Mouse (Mus musculus): ENCODE data around the gene Klhl31.

The Klhl31 gene

DNA sequence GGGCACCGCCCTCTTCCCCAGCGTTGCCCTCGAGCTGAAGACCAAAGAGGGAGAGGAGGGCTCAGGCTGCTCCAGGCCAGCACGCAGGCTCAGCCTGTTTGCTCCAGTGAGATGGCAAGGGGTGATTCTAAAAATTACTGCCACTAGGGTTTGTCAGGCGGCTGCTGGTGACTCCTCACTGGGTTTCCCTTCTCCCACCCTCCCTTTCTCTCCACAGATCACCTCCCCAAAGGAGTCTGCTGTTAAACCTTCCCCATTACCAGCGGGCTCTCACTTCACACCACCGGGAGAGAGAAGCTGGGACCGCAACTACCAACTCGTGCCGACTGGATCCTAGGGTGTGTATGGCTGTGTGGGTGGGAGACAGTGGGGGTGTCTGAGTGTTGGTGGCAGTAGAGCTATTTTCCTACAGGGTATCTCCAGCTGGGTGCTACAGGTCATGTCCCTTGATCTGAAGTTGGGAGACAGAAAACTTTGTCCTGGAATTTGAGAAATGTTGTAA is at the start of gene Klhl31:
Gene Klhl31 (plus strand): TSS at position 51 of the 502 bp plus-strand sequence.
- in situ Hi-C loops (cut with MboI; ENCODE audit: unreplicated experiment in 2 of 2): no loop called here

DNA sequence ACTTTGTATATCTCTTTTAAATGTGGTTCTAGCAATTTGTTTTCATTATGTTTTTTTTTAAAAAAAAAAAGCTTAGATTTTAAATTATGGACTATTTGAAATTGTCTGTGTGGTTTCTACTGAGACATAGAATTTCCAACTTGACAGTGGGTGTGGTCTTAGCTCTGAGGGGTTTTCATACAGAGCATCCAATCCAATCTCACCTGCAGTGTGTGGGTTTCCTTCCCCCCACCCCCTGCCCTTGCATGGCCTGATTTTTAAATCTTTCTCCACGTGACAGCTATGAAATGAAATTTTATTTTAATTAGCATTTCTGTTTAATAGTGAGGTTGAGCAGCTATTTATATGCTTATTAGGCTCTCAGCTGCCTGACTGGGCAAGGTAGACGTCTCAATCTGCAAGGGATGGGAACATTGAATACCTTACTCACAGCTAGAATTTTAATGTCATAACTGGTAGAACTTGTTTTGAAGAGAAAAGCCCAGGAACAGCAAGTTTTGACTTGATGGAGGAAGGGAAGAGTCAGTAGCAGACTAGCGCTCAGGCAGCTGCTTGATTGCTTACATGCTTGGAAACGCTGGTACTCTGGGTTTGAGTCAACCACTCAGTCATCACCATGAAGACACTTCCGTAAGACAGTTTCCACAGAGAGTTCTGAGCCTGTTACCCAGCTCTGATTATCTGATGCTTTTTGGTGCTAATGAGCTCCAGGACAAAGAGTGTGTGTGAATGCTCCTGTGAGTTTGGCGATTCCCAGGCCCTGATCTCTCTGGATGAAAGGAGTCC is 49.3 kb upstream of the Klhl31 start:
- in situ Hi-C loops (cut with MboI; ENCODE audit: unreplicated experiment in 2 of 2): no loop called here

GRCm38 (mm10) chr9:77587616-77588015 is 48.7 kb upstream of the Klhl31 start:
- in situ Hi-C loops (cut with MboI; ENCODE audit: unreplicated experiment in 2 of 2): no loop called here

DNA sequence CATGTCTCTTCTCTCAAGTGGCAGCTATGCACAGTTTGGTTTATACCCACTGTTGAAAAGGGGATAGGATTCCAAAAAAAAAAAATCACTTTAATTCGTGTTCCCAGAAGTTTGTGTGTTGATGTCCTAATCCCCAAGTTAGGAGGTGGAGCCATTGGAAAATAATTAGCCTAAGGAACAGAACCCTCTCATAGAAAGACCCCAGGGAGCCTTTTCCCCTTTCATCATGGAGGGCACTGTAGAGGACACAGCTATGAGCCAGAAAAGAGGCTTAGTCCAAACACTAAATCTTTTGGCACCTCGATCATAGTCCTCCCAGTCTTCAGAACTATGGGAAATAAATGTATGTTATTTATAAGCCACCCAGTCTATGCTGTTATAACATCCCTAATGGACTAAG is 46.8 kb upstream of the Klhl31 start:
- in situ Hi-C loops (cut with MboI; ENCODE audit: unreplicated experiment in 2 of 2): no loop called here

- in situ Hi-C loops (cut with MboI; ENCODE audit: unreplicated experiment in 2 of 2): no loop called here
Measured at GRCm38 (mm10) chr9:77592423-77592822, 43.9 kb upstream of the Klhl31 start.

DNA sequence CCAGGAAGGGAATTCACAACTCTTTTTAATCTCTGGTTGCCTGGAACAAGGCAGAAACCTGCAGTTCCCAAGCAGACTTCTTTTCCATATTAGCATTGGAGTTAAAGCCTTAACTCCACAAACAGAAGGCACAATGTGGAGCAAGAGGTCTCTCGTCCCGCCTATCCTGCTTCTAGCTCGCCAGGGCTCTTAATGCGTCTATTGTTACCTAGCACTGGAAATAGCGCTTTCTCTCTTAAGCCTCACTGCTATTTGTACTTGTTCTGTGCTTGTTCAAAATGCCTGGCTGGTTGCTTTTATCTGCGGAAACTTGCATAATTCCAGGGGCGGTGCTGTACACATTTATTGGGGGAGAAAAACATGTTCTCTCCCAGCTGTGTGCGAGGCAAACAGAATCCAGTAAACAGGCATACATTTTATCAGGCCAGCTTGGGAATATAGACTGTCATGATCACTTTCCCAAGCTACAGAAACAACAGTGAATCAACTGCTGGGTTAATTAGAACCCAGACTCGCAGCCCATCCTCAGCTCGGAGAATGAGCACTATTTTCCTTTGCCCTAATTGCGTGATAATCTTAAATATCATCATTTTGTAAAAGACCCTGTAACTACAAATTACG is 41.2 kb upstream of the Klhl31 start:
- in situ Hi-C loops (cut with MboI; ENCODE audit: unreplicated experiment in 2 of 2): loop anchor here in 1 of 2 experiments (5.0 kb wide), 1 partner anchor 417 kb away; no protein-coding TSS in a partner anchor

- in situ Hi-C loops (cut with MboI; ENCODE audit: unreplicated experiment in 2 of 2): loop anchor here in 1 of 2 experiments (5.0 kb wide), 1 partner anchor 416 kb away; no protein-coding TSS in a partner anchor
Measured at GRCm38 (mm10) chr9:77596355-77596754, 39.9 kb upstream of the Klhl31 start.

DNA sequence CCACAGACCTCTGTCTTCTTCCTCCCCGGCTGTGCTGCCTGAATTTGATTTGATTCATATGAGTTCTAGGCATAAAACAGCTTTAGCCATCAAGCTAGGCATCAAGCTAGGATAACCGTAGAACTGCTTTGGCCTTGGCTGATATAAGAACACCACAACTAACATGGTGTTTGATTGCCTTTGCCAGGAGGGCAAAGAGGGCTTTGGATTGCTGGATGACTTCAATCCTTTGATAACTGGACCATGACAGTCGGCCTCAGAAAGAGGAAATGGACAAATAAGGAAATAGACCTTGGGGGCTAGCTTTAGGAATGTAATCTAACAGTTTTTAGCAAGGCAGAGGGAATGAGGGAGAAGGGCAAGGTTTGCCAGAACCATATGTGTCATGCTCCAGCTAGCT is 37.7 kb upstream of the Klhl31 start:
- in situ Hi-C loops (cut with MboI; ENCODE audit: unreplicated experiment in 2 of 2): loop anchor here in 1 of 2 experiments (5.0 kb wide), 1 partner anchor 414 kb away; no protein-coding TSS in a partner anchor

- in situ Hi-C loops (cut with MboI; ENCODE audit: unreplicated experiment in 2 of 2): no loop called here
Measured at GRCm38 (mm10) chr9:77602302-77603266, 33.7 kb upstream of the Klhl31 start.

GRCm38 (mm10) chr9:77603965-77604509 is 32.3 kb upstream of the Klhl31 start:
- in situ Hi-C loops (cut with MboI; ENCODE audit: unreplicated experiment in 2 of 2): no loop called here

DNA sequence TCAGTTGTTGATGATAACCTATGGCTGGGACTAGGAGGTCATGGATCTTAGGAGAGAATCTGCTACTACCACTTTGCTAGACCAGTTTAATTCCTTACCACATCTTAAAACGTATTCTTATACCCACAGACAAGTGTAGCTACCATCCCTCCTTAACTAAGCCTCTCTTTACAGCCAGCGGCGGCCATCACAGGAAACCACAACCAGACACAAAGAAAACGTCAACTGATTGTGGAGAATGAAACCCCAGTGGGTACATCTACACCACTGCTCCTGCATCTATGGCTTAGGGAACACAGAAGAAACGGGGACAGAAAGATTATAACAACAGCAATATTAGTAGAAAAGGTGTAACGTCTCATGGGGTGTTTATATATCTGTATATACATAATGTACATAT is 29.0 kb upstream of the Klhl31 start:
- in situ Hi-C loops (cut with MboI; ENCODE audit: unreplicated experiment in 2 of 2): loop anchor here (5.0 kb wide), 2 partner anchors 175 to 430 kb away; no protein-coding TSS in a partner anchor

DNA sequence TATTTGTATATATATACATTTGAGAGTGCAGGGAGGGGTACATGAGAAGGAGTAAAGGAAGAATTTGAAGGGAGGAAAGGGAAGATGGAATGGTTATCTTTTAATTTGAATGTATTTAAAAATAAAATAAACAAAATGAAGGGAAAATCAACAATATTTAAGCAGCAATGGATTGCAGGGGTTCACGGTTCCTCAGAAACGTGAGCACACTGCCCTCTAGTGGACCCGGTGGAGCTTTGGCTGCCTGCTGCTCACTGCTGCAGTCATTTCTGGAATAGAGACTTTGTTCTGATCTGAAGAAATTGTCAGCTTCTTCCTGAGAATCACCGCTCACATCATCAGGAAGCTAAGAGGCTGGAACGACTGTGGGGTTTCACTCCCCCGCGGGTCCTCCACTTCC is 28.5 kb upstream of the Klhl31 start:
- in situ Hi-C loops (cut with MboI; ENCODE audit: unreplicated experiment in 2 of 2): loop anchor here (5.0 kb wide), 2 partner anchors 174 to 429 kb away; no protein-coding TSS in a partner anchor

GRCm38 (mm10) chr9:77610811-77611210 is 25.5 kb upstream of the Klhl31 start:
- in situ Hi-C loops (cut with MboI; ENCODE audit: unreplicated experiment in 2 of 2): no loop called here

DNA sequence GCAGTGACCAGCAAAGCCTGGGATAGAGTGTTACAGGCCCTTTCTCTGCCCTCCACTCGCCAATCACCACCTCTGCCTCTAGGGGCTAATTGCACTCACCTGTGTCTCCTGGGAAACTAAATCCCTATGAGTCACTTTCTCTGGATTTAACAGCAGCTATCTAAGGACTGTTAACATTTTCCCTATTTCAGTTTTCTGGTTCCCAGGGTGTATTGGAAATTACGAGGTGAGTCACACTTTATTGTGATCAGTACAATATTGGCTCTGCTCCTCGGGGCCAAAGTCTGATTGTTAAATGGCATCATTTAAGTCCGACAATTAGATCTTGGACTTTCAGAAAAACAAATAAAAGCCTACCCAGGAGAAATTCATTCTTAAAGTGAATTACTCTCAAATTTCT is 24.0 kb upstream of the Klhl31 start:
- in situ Hi-C loops (cut with MboI; ENCODE audit: unreplicated experiment in 2 of 2): no loop called here

GRCm38 (mm10) chr9:77615868-77616267 is 20.4 kb upstream of the Klhl31 start:
- in situ Hi-C loops (cut with MboI; ENCODE audit: unreplicated experiment in 2 of 2): no loop called here

GRCm38 (mm10) chr9:77616796-77617195 is 19.5 kb upstream of the Klhl31 start:
- in situ Hi-C loops (cut with MboI; ENCODE audit: unreplicated experiment in 2 of 2): no loop called here

DNA sequence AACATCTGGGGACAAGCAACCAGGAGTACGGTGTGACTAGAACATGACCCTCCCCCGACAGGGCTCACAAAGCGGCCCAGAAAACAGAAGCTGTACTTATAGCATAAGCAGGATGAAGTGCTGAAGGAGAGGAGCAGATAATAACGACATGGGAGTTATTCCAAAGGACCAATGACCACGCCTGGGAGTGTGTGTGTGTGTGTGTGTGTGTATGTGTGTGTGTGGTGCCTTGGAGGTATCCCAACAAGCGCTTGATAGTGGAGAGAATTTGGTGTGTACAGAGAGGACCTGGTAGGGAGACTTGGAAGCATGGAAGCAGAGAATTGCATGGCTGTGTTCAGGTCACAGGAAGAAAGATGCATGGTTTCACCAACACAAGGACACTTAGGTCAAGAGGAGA is 18.5 kb upstream of the Klhl31 start:
- in situ Hi-C loops (cut with MboI; ENCODE audit: unreplicated experiment in 2 of 2): no loop called here

DNA sequence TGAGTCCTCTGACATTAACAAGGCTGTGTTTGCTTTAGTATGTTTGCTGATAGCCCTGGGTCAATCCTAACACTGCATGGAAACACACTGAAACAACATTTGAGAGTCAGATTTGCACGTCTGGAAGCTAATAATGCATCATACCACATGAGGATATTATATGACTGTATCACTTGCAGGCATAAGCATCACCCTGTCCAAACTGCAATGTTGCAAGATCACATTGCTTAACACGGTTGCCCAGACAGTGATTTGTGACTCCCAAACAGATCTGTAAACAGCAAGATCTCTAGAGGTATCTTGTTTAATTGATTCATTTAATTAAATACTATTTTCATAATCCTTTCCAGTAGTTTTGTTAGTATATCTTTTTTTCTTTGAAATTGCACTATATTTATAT is 17.9 kb upstream of the Klhl31 start:
- in situ Hi-C loops (cut with MboI; ENCODE audit: unreplicated experiment in 2 of 2): no loop called here

DNA sequence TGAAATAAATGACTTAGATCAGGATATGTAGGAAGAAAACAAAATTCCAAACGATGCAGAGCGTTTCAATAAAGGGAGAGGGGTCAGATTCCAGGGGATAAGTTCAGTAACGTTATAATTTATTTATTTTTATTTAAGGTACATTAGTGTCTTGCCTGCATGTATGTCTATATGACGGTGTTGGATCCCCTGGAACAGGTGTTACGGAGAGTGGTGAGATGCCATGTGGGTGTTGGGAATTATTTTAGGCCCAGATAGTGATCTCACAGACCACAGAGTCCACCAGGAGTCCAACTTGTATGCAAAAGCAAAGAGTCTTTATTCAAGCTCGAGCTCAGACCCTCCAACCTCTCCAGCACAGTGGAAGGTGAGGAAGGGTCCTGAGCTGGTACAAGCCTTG is 16.2 kb upstream of the Klhl31 start:
- in situ Hi-C loops (cut with MboI; ENCODE audit: unreplicated experiment in 2 of 2): no loop called here

DNA sequence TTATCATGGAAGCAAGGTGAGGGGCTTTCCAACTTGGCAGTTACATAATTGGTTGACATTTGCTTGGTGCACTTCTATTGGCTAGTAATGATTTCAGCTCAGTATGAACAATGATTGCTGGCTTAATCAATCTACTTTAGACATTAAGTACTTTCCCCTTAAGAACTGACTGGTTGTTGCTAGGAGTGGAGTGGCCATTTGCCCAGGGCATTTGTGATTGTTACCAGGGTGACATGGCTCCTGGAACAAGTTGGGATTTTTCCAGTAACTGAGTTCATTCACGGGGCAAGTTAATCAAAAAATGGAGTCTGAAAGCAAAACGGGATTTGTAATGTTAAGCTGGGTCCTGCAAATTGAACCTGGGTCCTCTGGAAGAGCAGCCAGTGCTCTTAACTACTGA is 15.8 kb upstream of the Klhl31 start:
- in situ Hi-C loops (cut with MboI; ENCODE audit: unreplicated experiment in 2 of 2): no loop called here
